Mouse (Mus musculus): ENCODE results near the gene Casd1. TPM values are rescaled to one million over a fixed set of nuclear protein-coding genes. Genes with fewer than 3 reads are reported as not detected.

The Casd1 gene
- polyA plus RNA-seq, 1 experiment from 2014 or later: 43.8 TPM

- Histone ChIP-seq H3K27me3 (ENCODE audit: insufficient read depth, poor library complexity, severe bottlenecking) (no peaks in the 10 kb centered on the region), H3K36me3 (peaks cover 10% of the 10 kb centered on the region), H3K9me3 (no peaks in the 10 kb centered on the region), H3K27ac (no peak overlapping the region), H3K4me1 (peaks cover 3% of the 10 kb centered on the region; the same call in 1 of the 2 replicates), H3K4me3 (no peak overlapping the region)
- WGBS: 57% methylated on average over 10 of the region's 10 CpGs
- no peak for DNase-seq (ENCODE audit: low spot score)
These were observed 84.2 kb downstream of the Casd1 start for GRCm38 (mm10) chr6:4684706-4685340.

- Histone ChIP-seq H3K9me3 (no peaks in the 10 kb centered on the region), H3K36me3 (peaks cover 12% of the 10 kb centered on the region), H3K27ac (no peak overlapping the region), H3K4me3 (no peak overlapping the region), H3K27me3 (ENCODE audit: insufficient read depth, poor library complexity, severe bottlenecking) (no peaks in the 10 kb centered on the region), H3K4me1 (0 out of 2 replicates have a peak, but pooled peaks cover 2% of the 10 kb centered on the region)
- WGBS: 85% methylated on average over 4 of the region's 4 CpGs
- no peak for DNase-seq (ENCODE audit: low spot score)
These were observed 89.8 kb downstream of the Casd1 start for GRCm38 (mm10) chr6:4690438-4690837.

Other genes with a start within 250 kb of the Casd1 start
- 88.7 and 175 TPM in 2 replicates for gene Col1a2, start 96.0 kb upstream of the Casd1 start, polyA plus RNA-seq (2016; fragmentation: Nextera tagmentation; extraction: Ambion mirVana)
- gene Sgce, start 146.4 kb downstream of the Casd1 start, polyA plus RNA-seq (2016; fragmentation: Nextera tagmentation; extraction: Ambion mirVana): 52.9 and 58.3 TPM in 2 replicates
- 5.9 and 16.6 TPM in 2 replicates for gene Peg10, start 146.5 kb downstream of the Casd1 start, polyA plus RNA-seq (2016; fragmentation: Nextera tagmentation; extraction: Ambion mirVana)

Measured in heart, embryonic 10.5 days (tissue).